Mouse (Mus musculus) CD4-positive helper T cell, adult 2 months (primary cell): Measurements from ENCODE around the gene Adipor2.

Experiments used
- DNase-seq: peaks from one replicate; pipeline ENCODE4 v3.0.0-alpha.2; 2012; ENCODE audit warnings: low read depth, missing footprints, low spot score

Adipor2 gene

GRCm38 (mm10) chr6:119417354-119417753 lies at the start of gene Adipor2:
Gene Adipor2, minus strand, starts transcription at chr6:119417704.
- DNase-seq = peak; percentile 24

DNA sequence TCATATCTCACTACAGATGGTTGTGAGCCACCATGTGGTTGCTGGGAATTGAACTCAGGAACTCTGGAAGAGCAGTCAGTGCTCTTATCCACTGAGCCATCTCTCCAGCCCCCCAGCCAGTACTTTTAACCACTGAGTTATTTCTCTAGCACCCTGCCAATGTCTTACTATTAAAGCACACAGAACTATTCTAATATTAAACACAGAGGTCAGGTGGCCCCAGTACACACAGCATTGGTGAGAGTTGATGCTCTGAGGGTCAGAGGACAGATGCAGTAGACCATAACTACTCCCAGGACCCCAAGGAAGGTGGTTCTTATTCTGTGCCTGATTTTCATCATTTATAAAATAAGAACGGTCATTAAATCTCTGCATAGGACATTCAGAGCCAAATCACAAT lies 48.7 kb upstream of the Adipor2 start:
- DNase-seq = no peak

GRCm38 (mm10) chr6:119460391-119460790 lies 42.9 kb upstream of the Adipor2 start:
- DNase-seq = no peak

DNA sequence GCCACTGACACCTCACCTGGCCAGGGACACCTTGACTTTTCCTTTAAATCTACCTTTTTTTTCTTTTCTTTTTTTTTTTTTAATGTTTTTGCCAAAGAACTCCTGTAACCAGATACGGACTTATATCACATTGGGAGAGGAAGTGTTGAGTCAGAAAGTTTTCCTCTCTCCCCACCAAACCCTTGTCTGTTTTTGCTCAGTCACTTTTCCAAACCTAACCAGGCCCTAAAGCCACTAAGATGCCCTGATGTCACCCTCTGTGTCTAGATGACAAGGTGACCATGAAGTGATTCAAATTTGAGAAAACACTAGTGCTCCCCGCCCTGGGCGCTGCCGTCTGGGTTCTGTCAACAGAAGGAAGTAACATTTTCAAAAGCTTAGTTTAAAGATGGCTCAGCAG lies 41.5 kb upstream of the Adipor2 start:
- DNase-seq = no peak

DNA sequence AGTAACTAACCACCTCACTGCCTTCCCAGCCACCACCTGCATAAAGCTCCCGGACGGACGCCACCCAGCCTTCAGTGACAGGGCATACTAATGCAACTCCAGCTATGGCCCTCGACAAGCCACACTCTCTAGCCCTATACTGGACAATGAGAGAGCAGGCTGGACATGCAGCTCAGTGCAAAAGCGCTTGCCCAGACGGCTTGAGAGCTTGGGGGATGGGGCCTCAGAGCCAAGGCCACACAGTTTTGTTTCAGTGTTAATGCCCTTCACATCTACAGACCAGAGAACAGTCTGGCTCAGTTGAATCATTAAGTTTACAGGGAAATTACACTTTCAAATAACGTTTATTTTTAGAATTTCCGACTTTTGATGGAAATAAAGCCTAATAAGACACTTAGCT lies 40.7 kb upstream of the Adipor2 start:
- no peak for DNase-seq

DNA sequence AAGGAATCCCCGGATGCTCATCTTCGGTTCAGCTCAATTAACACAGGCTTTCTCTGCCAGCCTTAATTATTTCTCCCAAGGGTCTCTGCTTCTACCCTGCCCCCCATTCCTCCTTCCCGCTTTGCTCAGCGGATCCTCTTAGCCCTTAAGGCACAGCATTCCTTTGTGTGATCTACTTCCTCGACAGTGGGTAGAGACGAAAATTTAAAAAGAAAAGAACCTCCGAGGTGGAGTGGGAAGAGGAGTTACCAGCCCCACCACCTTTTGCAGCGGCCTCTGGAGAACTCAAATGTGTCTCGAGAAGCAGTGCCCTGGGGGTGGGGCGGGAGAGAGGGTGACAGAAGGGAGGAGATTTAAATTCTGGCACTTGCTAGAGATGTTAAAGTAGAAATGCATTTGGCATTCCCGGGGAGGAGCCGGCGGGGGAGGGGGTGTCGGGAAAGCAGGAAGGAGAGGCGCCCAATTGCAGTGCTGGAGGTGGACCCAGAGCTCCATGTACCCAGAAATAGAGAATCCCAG lies 34.5 kb upstream of the Adipor2 start:
- no peak for DNase-seq

DNA sequence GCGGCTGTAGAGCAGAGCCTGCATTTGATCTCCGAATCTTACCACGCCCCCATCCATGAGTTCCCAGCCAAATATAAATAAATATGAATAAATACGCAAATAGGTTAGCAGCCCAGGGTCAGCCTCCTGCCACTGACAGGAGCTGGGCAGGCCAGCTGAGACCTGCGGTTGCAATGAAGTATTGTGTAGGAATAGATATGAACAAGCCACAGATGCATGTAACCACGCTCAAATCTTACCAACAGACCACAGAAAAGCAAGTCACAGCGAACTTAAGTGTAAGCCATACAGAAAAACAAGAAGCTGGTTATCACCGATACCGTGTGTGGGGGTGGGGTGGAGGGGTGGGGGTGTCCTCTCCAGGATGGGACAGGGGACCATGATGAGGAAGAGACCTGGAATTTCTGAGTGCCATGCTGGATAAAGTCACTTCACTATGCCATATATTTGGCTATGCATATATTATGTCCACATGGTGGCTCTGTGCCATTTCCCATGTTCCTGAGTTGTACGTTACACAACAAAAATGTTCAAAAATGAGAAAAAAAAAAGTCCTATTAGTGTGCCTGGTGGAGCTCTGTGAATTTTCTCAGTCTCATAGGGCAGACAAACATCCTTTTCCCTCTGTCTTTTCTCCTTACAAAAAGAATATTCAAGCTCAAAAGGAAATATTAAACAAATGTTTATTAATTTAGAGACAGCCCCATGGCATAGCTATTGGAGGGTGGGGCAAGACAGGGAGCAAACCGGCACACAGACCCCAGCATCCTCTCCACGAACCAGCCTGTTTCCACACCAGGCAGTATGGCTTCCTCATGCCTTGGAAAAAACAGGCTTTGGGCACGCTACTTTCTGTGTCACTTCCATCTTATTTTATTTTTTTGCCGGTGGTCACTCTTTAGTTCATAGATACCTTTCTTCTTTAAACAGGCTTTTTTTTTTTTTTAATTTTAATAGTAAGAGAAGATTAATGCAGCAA lies 33.8 kb upstream of the Adipor2 start:
- peak; percentile 24 for DNase-seq

GRCm38 (mm10) chr6:119449060-119449499 lies 31.6 kb upstream of the Adipor2 start:
- DNase-seq = peak; percentile 54

DNA sequence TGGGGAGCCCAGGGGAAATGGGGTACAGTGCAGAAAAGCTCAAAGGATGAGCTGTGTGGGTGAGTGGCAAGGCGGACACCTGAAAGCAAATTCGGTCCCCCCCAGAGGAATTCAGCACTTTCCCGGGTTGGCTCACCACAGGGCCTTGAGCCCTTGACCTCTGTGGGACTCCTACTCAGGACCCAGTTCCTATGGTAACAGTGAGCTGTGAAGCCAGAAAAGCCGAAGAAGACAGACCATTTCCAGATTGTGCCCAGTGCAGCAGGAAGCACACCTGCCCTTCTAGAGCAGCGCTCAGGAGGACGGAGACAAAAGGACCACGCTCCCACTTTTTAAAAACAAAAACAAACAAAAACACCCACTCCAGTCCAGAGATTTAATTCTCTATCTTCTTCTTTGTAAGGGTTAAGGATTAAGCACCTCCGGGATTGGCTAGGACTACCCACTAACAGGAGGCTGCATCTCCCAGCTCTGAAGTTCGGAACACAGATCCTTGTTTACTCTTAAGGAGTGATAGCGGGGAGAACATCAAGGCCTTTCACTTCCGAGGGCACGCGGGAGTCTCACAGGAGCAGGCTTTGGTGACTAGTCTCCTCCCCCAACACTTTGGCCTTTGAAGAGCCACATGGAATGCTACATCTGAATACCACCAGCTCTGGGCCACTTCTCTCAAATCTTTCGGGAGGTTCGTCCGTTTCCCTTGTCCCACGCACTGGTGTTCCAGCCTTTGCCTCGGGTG lies 31.0 kb upstream of the Adipor2 start:
- DNase-seq = no peak

DNA sequence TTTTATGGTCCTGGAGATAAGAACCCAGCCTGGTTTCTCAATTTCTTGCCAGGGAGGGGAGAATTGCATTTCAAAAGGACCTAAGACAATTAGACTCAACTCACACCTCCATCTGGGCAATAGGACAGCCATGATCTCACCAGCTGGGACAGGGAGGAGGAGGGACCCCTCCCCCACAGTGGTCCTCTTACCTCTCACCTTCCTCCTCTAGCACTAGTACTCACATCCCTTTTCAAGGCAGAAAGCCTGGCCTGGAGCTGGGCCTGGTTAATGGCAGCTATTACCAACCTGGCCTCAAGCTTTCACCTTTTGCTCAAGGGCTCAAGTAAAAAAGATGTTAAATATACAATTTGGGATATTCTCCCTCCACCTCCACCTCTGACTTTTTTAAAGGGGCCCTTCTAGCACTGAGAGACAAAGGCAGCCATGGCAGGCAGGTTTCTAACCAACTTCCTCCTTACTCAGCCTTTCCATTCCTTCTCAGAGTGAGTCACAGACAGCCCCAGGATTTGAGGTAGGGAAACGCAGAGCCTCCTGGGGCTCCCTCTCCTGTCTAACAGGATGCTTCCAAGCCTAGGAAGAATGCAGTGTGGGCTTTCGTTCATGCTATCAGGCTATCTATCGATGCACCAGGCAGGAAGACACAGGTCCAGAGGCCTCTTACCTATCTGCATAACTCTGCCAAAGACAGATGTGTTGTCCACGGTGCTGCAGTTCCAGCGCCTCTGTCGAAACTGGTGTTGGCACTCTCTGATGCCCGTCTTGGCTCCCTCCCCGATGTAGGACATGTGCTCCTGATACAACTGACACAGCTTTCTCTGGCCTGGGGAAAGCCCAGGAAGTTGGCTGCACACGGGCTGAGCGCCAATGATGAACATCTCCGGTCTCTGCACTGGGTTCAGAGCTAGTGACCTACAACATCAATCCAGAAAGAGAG lies 28.4 kb upstream of the Adipor2 start:
- DNase-seq = no peak

GRCm38 (mm10) chr6:119443742-119444645 lies 26.5 kb upstream of the Adipor2 start:
- DNase-seq = peak; percentile 85

DNA sequence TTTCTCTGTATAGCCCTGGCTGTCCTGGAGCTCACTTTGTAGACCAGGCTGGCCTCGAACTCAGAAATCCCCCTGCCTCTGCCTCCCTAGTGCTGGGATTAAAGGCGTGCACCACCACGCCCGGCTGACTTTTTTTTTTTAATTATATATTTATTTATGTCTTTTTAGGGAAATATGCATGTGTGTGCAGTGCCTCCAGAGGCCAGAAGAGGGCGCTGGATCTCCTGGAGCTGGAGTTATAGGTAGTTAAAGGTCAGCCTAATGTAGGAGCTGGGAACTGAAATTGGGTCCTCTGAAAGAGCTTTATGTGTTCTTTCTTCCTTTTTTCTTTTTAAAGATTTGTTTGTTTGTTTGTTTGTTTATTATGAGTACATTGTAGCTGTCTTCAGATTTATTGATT lies 25.2 kb upstream of the Adipor2 start:
- DNase-seq = peak; percentile 47

GRCm38 (mm10) chr6:119437894-119438761 lies 20.6 kb upstream of the Adipor2 start:
- no peak for DNase-seq

DNA sequence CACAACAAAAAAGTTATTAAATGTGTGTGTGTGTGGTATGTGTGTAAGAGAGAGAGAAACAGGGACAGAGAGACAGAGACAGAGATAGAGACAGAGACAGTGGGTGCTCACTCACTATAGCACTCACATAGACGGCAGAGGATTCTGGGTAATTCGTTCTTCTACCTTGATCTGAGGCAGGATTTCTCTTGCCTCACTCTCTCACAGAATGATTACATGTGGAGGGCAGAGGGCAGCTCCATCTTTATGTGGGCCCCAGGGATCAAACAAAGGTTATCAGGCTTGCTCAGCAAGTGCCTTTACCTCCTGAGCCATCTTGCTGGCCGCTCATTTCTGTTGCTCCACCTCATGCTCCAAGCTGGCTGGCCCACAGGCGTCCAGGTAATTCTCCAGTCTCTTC lies 16.9 kb upstream of the Adipor2 start:
- DNase-seq = no peak

GRCm38 (mm10) chr6:119431751-119432324 lies 14.3 kb upstream of the Adipor2 start:
- no peak for DNase-seq

GRCm38 (mm10) chr6:119430508-119430907 lies 13.0 kb upstream of the Adipor2 start:
- no peak for DNase-seq

DNA sequence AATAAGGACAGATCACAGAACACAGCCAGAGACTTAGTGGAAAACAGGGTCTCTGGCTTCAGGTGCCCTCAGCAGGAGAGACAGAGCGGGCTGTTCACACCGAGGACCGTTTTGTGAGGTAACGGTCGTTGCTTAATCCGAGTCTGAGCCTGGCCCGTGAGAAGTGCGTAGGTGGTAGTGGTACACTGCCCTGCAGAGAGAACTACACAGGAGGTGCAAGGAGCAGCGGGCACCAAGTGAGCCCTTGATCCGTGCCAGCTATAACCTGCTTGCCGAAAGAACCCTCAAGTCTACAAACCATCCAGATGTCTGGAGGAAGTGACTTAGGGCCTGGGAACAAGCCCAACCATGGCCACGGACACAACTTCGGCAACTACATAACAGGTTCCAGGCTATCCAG lies 11.8 kb upstream of the Adipor2 start:
- no peak for DNase-seq

- peak; percentile 33 for DNase-seq
Observed at GRCm38 (mm10) chr6:119428611-119429010, 11.1 kb upstream of the Adipor2 start.

- DNase-seq = no peak
Observed at GRCm38 (mm10) chr6:119421001-119421400, 3.5 kb upstream of the Adipor2 start.
